8 mouse cellular contexts compared by ENCODE assay signal in genomic region chr4:139352832-139353231, GRCm38 (mm10). TPM values are rescaled to one million over a fixed set of nuclear protein-coding genes. Genes with fewer than 3 reads are reported as not detected.
A peak's percentile ranks its signal among the peaks of the same experiment; 100 is the strongest.
DNase-seq lines count a peak whose midpoint lies in the region; ATAC-seq and TF ChIP-seq lines count a peak whose summit lies in the region.

No protein-coding gene starts in this region.

- peak overlapping the region; percentile 76 for H3K4me3 ChIP-seq in heart, embryonic 13.5 days
- peak overlapping the region; percentile 83 for H3K4me3 ChIP-seq in G1E (ENCODE audit: low read depth, low read length)

- peaks cover 20% of the 10 kb centered on the region for H3K4me1 ChIP-seq in heart, embryonic 13.5 days
- peaks cover 63% of the 10 kb centered on the region for H3K4me1 ChIP-seq in G1E (ENCODE audit: insufficient read depth, low read depth, low read length)

- no peak for TF ChIP-seq CTCF in G1E (IDR thresholded peaks at IDR 0.05; ENCODE audit: low read depth, low read length)

- H3K9ac ChIP-seq in heart, embryonic 13.5 days = peak overlapping the region; percentile 87

- peaks cover 59% of the 10 kb centered on the region for H3K36me3 ChIP-seq in heart, embryonic 13.5 days
- peaks cover 73% of the 10 kb centered on the region for H3K36me3 ChIP-seq in G1E (replicated peaks)

- WGBS in heart, embryonic 13.5 days = under 1% methylated on average over 7 of the region's 7 CpGs

- H3K27ac ChIP-seq in heart, embryonic 13.5 days (replicated peaks) = peak overlapping the region; percentile 95; the same call in 1 of the 2 replicates

- ATAC-seq in heart, embryonic 13.5 days (ENCODE audit: extremely low read depth, insufficient number of reproducible peaks, low FRiP score, low TSS enrichment) = no peak
- no peak for ATAC-seq in G1E (ENCODE audit: extremely low read depth, insufficient number of reproducible peaks, low FRiP score, poor library complexity, severe bottlenecking)
- peak; percentile 25 for ATAC-seq in granulocyte monocyte progenitor cell, adult 5-6 weeks (replicated peaks; ENCODE audit: poor library complexity, severe bottlenecking)
- peak; percentile 15; the same call in 1 of the 2 replicates for ATAC-seq in megakaryocyte progenitor cell, adult 5-6 weeks (replicated peaks; ENCODE audit: poor library complexity)

- H3K9me3 ChIP-seq in heart, embryonic 13.5 days = no peaks in the 10 kb centered on the region
- H3K9me3 ChIP-seq in G1E (replicated peaks) = no peaks in the 10 kb centered on the region

- H3K27me3 ChIP-seq in heart, embryonic 13.5 days (replicated peaks) = no peaks in the 10 kb centered on the region
- no peaks in the 10 kb centered on the region for H3K27me3 ChIP-seq in G1E (ENCODE audit: insufficient read depth, low read length)

- DNase-seq in heart, adult 9 months (ENCODE audit: low spot score in 2 of 2) = no peak
- DNase-seq in G1E (ENCODE audit: low spot score) = peak; percentile 45
- DNase-seq in thymus, postnatal 0 days (ENCODE audit: low spot score) = no peak
- DNase-seq in retina, embryonic 14.5 days (ENCODE audit: low spot score) = no peak
- no peak for DNase-seq in thymus, postnatal 36 days

- peak overlapping the region; percentile 87 for H3K4me2 ChIP-seq in heart, embryonic 13.5 days

RNA-seq across cellular contexts. Expression of gene Ubr4, which starts 0.4 kb away (rescaled TPM):
- 53.2 and 53.4 TPM in 2 replicates for polyA plus RNA-seq in heart, embryonic 13.5 days (2015; fragmentation: Nextera tagmentation; extraction: Ambion mirVana)
- total RNA-seq in G1E (2014; fragmentation: Nextera tagmentation) = 386 and 393 TPM in 2 replicates
- 62.2 and 68.1 TPM in 2 replicates for total RNA-seq in G1E (2017)
- polyA plus RNA-seq in G1E (2012) = 67.8 and 132 TPM in 2 replicates
- 91.2 and 91.4 TPM in 2 replicates for total RNA-seq in granulocyte monocyte progenitor cell, adult 5-6 weeks (2014; fragmentation: Nextera tagmentation)
- total RNA-seq in granulocyte monocyte progenitor cell, adult 5-6 weeks (2017) = 47.2 and 49.5 TPM in 2 replicates
- 63.6 and 83.1 TPM in 2 replicates for total RNA-seq in megakaryocyte progenitor cell, adult 5-6 weeks (2015)
- 41.7 and 46.1 TPM in 2 replicates for total RNA-seq in megakaryocyte progenitor cell, adult 5-6 weeks (2017)
- 44.9 and 50.7 TPM in 2 replicates for polyA plus RNA-seq in thymus, postnatal 0 days (2015; fragmentation: Nextera tagmentation; extraction: Ambion mirVana)

RNA-seq across cellular contexts. Expression of gene Emc1, which starts 0.4 kb away (rescaled TPM):
- polyA plus RNA-seq in heart, embryonic 13.5 days (2015; fragmentation: Nextera tagmentation; extraction: Ambion mirVana) = 39.6 and 41.0 TPM in 2 replicates
- total RNA-seq in G1E (2014; fragmentation: Nextera tagmentation) = 21.4 and 26.9 TPM in 2 replicates
- 20.3 and 20.8 TPM in 2 replicates for total RNA-seq in G1E (2017)
- polyA plus RNA-seq in G1E (2012) = 5.3 and 9.4 TPM in 2 replicates
- total RNA-seq in granulocyte monocyte progenitor cell, adult 5-6 weeks (2014; fragmentation: Nextera tagmentation) = 20.2 and 24.4 TPM in 2 replicates
- 34.4 and 39.2 TPM in 2 replicates for total RNA-seq in granulocyte monocyte progenitor cell, adult 5-6 weeks (2017)
- total RNA-seq in megakaryocyte progenitor cell, adult 5-6 weeks (2015) = 19.2 and 19.8 TPM in 2 replicates
- total RNA-seq in megakaryocyte progenitor cell, adult 5-6 weeks (2017) = 30.3 and 42.6 TPM in 2 replicates
- polyA plus RNA-seq in thymus, postnatal 0 days (2015; fragmentation: Nextera tagmentation; extraction: Ambion mirVana) = 16.8 and 17.8 TPM in 2 replicates

RNA-seq across cellular contexts. Expression of gene Mrto4, which starts 0.5 kb away (rescaled TPM):
- polyA plus RNA-seq in heart, embryonic 13.5 days (2015; fragmentation: Nextera tagmentation; extraction: Ambion mirVana) = 77.9 and 91.9 TPM in 2 replicates
- 60.7 and 78.4 TPM in 2 replicates for total RNA-seq in G1E (2014; fragmentation: Nextera tagmentation)
- 65.6 and 75.9 TPM in 2 replicates for total RNA-seq in G1E (2017)
- 68.6 and 97.0 TPM in 2 replicates for polyA plus RNA-seq in G1E (2012)
- 143 and 158 TPM in 2 replicates for total RNA-seq in granulocyte monocyte progenitor cell, adult 5-6 weeks (2014; fragmentation: Nextera tagmentation)
- 93.4 and 94.5 TPM in 2 replicates for total RNA-seq in granulocyte monocyte progenitor cell, adult 5-6 weeks (2017)
- total RNA-seq in megakaryocyte progenitor cell, adult 5-6 weeks (2015) = 150 and 154 TPM in 2 replicates
- 72.2 and 75.9 TPM in 2 replicates for total RNA-seq in megakaryocyte progenitor cell, adult 5-6 weeks (2017)
- 115 and 116 TPM in 2 replicates for polyA plus RNA-seq in thymus, postnatal 0 days (2015; fragmentation: Nextera tagmentation; extraction: Ambion mirVana)

RNA-seq across cellular contexts. Expression of gene Akr7a5, which starts 42.3 kb away (rescaled TPM):
- polyA plus RNA-seq in heart, embryonic 13.5 days (2015; fragmentation: Nextera tagmentation; extraction: Ambion mirVana) = 65.3 and 66.3 TPM in 2 replicates
- total RNA-seq in G1E (2014; fragmentation: Nextera tagmentation) (7.8 and 13.2 TPM in 2 replicates), G1E (2017) (13.8 and 19.1 TPM in 2 replicates)
- 57.3 and 64.0 TPM in 2 replicates for polyA plus RNA-seq in G1E (2012)
- 16.6 and 25.0 TPM in 2 replicates for total RNA-seq in granulocyte monocyte progenitor cell, adult 5-6 weeks (2014; fragmentation: Nextera tagmentation)
- 5.9 and 12.2 TPM in 2 replicates for total RNA-seq in granulocyte monocyte progenitor cell, adult 5-6 weeks (2017)
- 10.6 and 11.8 TPM in 2 replicates for total RNA-seq in megakaryocyte progenitor cell, adult 5-6 weeks (2015)
- 11.2 and 13.0 TPM in 2 replicates for total RNA-seq in megakaryocyte progenitor cell, adult 5-6 weeks (2017)
- polyA plus RNA-seq in thymus, postnatal 0 days (2015; fragmentation: Nextera tagmentation; extraction: Ambion mirVana) = 68.9 and 75.5 TPM in 2 replicates

RNA-seq across cellular contexts. Expression of gene Pqlc2, which starts 42.3 kb away (rescaled TPM):
- 8.8 and 10.2 TPM in 2 replicates for polyA plus RNA-seq in heart, embryonic 13.5 days (2015; fragmentation: Nextera tagmentation; extraction: Ambion mirVana)
- total RNA-seq in G1E (2014; fragmentation: Nextera tagmentation) = 4.3 and 6.8 TPM in 2 replicates
- 11.8 and 14.0 TPM in 2 replicates for total RNA-seq in G1E (2017)
- polyA plus RNA-seq in G1E (2012) = 3.8 and 4.4 TPM in 2 replicates
- total RNA-seq in granulocyte monocyte progenitor cell, adult 5-6 weeks (2014; fragmentation: Nextera tagmentation) = 5.4 and 7.7 TPM in 2 replicates
- total RNA-seq in granulocyte monocyte progenitor cell, adult 5-6 weeks (2017) = 2.3 and 3.5 TPM in 2 replicates
- 3.5 and 5.6 TPM in 2 replicates for total RNA-seq in megakaryocyte progenitor cell, adult 5-6 weeks (2015)
- 1.3 and 3.9 TPM in 2 replicates for total RNA-seq in megakaryocyte progenitor cell, adult 5-6 weeks (2017)
- 13.5 and 14.5 TPM in 2 replicates for polyA plus RNA-seq in thymus, postnatal 0 days (2015; fragmentation: Nextera tagmentation; extraction: Ambion mirVana)

Comparison
In these comparisons a context has a peak if more than half of its experiments do, and no peak if none do; other contexts are left out.
1. ATAC-seq: peak in granulocyte monocyte progenitor cell, adult 5-6 weeks (single experiment) and megakaryocyte progenitor cell, adult 5-6 weeks (single experiment); none in heart, embryonic 13.5 days (single experiment) and G1E (single experiment).